Mouse (Mus musculus): ENCODE measurements around the gene Chn2.

Chn2 gene

GRCm38 (mm10) chr6:54225327-54225726 is 186.0 kb downstream of the Chn2 start:
- ChIA-PET POLR2A (interaction anchor here in 1 of 4 experiments (0.6 kb wide), 1 partner anchor 542 kb away, joined by 7 read pairs; no protein-coding TSS in a partner anchor), CTCF (no interaction called here)

- CTCF ChIA-PET = interaction anchor here in 1 of 4 experiments (1.8 kb wide), 1 partner anchor 265 kb away, joined by 4 read pairs; no protein-coding TSS in a partner anchor
Measured at GRCm38 (mm10) chr6:54227061-54227460, 187.7 kb downstream of the Chn2 start.

GRCm38 (mm10) chr6:54228421-54228820 is 189.1 kb downstream of the Chn2 start:
- CTCF ChIA-PET = interaction anchor here in 3 of 4 experiments (0.8 to 1.8 kb wide), 12 partner anchors 246 to 446 kb away, joined by 3 to 9 read pairs (median 4); no protein-coding TSS in a partner anchor
- POLR2A ChIA-PET = no interaction called here

More at GRCm38 (mm10) chr6:54227061-54227460, 187.7 kb downstream of the Chn2 start:
- POLR2A ChIA-PET = no interaction called here

- ChIA-PET CTCF (interaction anchor here in 3 of 4 experiments (0.6 to 1.6 kb wide), 11 partner anchors 137 to 446 kb away, joined by 3 to 9 read pairs (median 4); no protein-coding TSS in a partner anchor), POLR2A (interaction anchor here in 2 of 4 experiments (0.6 to 0.7 kb wide), 2 partner anchors 55 to 1109 kb away, joined by 3 to 4 read pairs; no protein-coding TSS in a partner anchor)
Measured at GRCm38 (mm10) chr6:54228874-54229273, 189.5 kb downstream of the Chn2 start.

GRCm38 (mm10) chr6:54231769-54232558 is 192.6 kb downstream of the Chn2 start:
- POLR2A ChIA-PET = no interaction called here
- CTCF ChIA-PET = interaction anchor here in 1 of 4 experiments (0.6 to 0.7 kb wide), 2 partner anchors 271 to 412 kb away, joined by 3 read pairs; no protein-coding TSS in a partner anchor

- ChIA-PET POLR2A (interaction anchor here in 1 of 4 experiments (0.5 kb wide), 1 partner anchor 177 kb away, joined by 5 read pairs; no protein-coding TSS in a partner anchor), CTCF (no interaction called here)
Measured at GRCm38 (mm10) chr6:54236441-54236840, 197.1 kb downstream of the Chn2 start.

- ChIA-PET CTCF (no interaction called here), POLR2A (no interaction called here)
Measured at GRCm38 (mm10) chr6:54241761-54242160, 202.4 kb downstream of the Chn2 start.

GRCm38 (mm10) chr6:54242286-54242685 is 202.9 kb downstream of the Chn2 start:
- ChIA-PET CTCF (interaction anchor here in 1 of 4 experiments (0.6 kb wide), 1 partner anchor 108 kb away, joined by 3 read pairs; no protein-coding TSS in a partner anchor), POLR2A (no interaction called here)

- ChIA-PET CTCF (interaction anchor here in 2 of 4 experiments (0.8 to 0.9 kb wide), 2 partner anchors 214 to 430 kb away, joined by 3 to 4 read pairs; no protein-coding TSS in a partner anchor), POLR2A (interaction anchor here in 2 of 4 experiments (0.7 to 1.4 kb wide), 3 partner anchors 16 to 229 kb away, joined by 3 to 4 read pairs (median 3); no protein-coding TSS in a partner anchor)
Measured at GRCm38 (mm10) chr6:54248354-54249252, 209.2 kb downstream of the Chn2 start.

- POLR2A ChIA-PET = interaction anchor here in 1 of 4 experiments (0.6 kb wide), 1 partner anchor 26 kb away, joined by 3 read pairs; no protein-coding TSS in a partner anchor
- CTCF ChIA-PET = no interaction called here
Measured at GRCm38 (mm10) chr6:54251401-54252191, 212.2 kb downstream of the Chn2 start.

- POLR2A ChIA-PET = no interaction called here
- CTCF ChIA-PET = no interaction called here
Measured at GRCm38 (mm10) chr6:54253206-54253605, 213.9 kb downstream of the Chn2 start.

GRCm38 (mm10) chr6:54253881-54254280 is 214.5 kb downstream of the Chn2 start:
- POLR2A ChIA-PET = no interaction called here
- CTCF ChIA-PET = interaction anchor here in 1 of 4 experiments (0.6 kb wide), 1 partner anchor 314 kb away, joined by 3 read pairs; no protein-coding TSS in a partner anchor

GRCm38 (mm10) chr6:54254759-54255158 is 215.4 kb downstream of the Chn2 start:
- POLR2A ChIA-PET = no interaction called here
- CTCF ChIA-PET = no interaction called here

GRCm38 (mm10) chr6:54255321-54255720 is 216.0 kb downstream of the Chn2 start:
- POLR2A ChIA-PET = no interaction called here

GRCm38 (mm10) chr6:54256397-54256796 is 217.0 kb downstream of the Chn2 start:
- ChIA-PET CTCF (interaction anchor here in 1 of 4 experiments (0.5 kb wide), 1 partner anchor 1720 kb away, joined by 3 read pairs; no protein-coding TSS in a partner anchor), POLR2A (no interaction called here)

More at GRCm38 (mm10) chr6:54255321-54255720, 216.0 kb downstream of the Chn2 start:
- CTCF ChIA-PET = no interaction called here

GRCm38 (mm10) chr6:54257552-54257951 is 218.2 kb downstream of the Chn2 start:
- ChIA-PET POLR2A (no interaction called here), CTCF (no interaction called here)

- ChIA-PET CTCF (interaction anchor here in 2 of 4 experiments (0.6 kb wide), 3 partner anchors 14 to 1718 kb away, joined by 3 read pairs; no protein-coding TSS in a partner anchor), POLR2A (interaction anchor here in 2 of 4 experiments (0.5 to 0.7 kb wide), 2 partner anchors 19 to 66 kb away, joined by 3 read pairs; no protein-coding TSS in a partner anchor)
Measured at GRCm38 (mm10) chr6:54258462-54258861, 219.1 kb downstream of the Chn2 start.

GRCm38 (mm10) chr6:54262732-54263131 is 223.4 kb downstream of the Chn2 start:
- ChIA-PET CTCF (interaction anchor here in 2 of 4 experiments (0.5 to 0.6 kb wide), 2 partner anchors 64 to 416 kb away, joined by 3 to 5 read pairs; no protein-coding TSS in a partner anchor), POLR2A (no interaction called here)
